Mouse (Mus musculus) brain, embryonic 14.5 days (tissue): ENCODE results near the gene Cdh13.

Experiments used
- CTCF ChIP-seq: fragments of 200-500 bp; IDR thresholded peaks from 2 replicates; pipeline ENCODE4 v1.5.1; 2012; ENCODE audit warnings: inconsistent platforms, mild to moderate bottlenecking, moderate library complexity, borderline replicate concordance; ENCODE audit not compliant: insufficient read depth, insufficient read length; ENCODE audit errors: extremely low read depth
- POLR2A ChIP-seq: fragments of 200-500 bp; IDR thresholded peaks from 2 replicates; pipeline ENCODE4 v1.6.1; 2012; ENCODE audit warnings: mild to moderate bottlenecking, inconsistent platforms, borderline replicate concordance; ENCODE audit not compliant: poor library complexity, insufficient read depth, insufficient read length, severe bottlenecking; ENCODE audit errors: extremely low read depth

- no peak for TF ChIP-seq POLR2A
- TF ChIP-seq CTCF: no peak
These were observed 829.3 kb downstream of the Cdh13 start for GRCm38 (mm10) chr8:119112861-119113260.
